Mouse (Mus musculus) lung, embryonic 16.5 days (tissue): ENCODE results near the gene Astl. TPM values are rescaled to one million over a fixed set of nuclear protein-coding genes. Genes with fewer than 3 reads are reported as not detected.
"Not testable (repeated sequence)": the region's sequence is repeated elsewhere in the genome, so short reads cannot be mapped to it uniquely, and the experiment has no call there.

Experiments
- ATAC-seq: fragments of 200-750 bp; cut with Nextera tagmentation; 2 replicates; pipeline ENCODE4 v1.8.0; 2017; ENCODE audit warnings: low read depth, mild to moderate bottlenecking, moderate library complexity
- H3K27ac ChIP-seq: fragments of 300-500 bp; sonication (generic); 2 replicates; pipeline ENCODE4 v1.5.1; 2014; ENCODE audit warnings: mild to moderate bottlenecking, control low read depth, low read length
- H3K27me3 ChIP-seq: fragments of 300-500 bp; sonication (generic); 2 replicates; pipeline ENCODE4 v1.6.1; 2014; ENCODE audit warnings: low read depth, low read length, mixed read lengths; ENCODE audit not compliant: control insufficient read depth, insufficient read depth
- H3K36me3 ChIP-seq: fragments of 300-500 bp; sonication (generic); 2 replicates; pipeline ENCODE4 v1.6.1; 2014; ENCODE audit warnings: low read length; ENCODE audit not compliant: control insufficient read depth, insufficient read depth
- H3K4me1 ChIP-seq: fragments of 300-500 bp; sonication (generic); replicated peaks from 2 replicates; pipeline ENCODE4 v1.6.1; 2014; ENCODE audit warnings: low read length, mixed read lengths; ENCODE audit not compliant: control insufficient read depth, insufficient read depth
- H3K4me2 ChIP-seq: fragments of 300-500 bp; sonication (generic); 2 replicates; pipeline ENCODE4 v1.6.1; 2014; ENCODE audit warnings: low read depth, low read length, control low read depth
- H3K4me3 ChIP-seq: fragments of 300-500 bp; sonication (generic); 2 replicates; pipeline ENCODE4 v1.5.1; 2014; ENCODE audit warnings: mild to moderate bottlenecking, low read length, control low read depth
- H3K9ac ChIP-seq: fragments of 300-500 bp; sonication (generic); 2 replicates; pipeline ENCODE4 v1.6.1; 2014; ENCODE audit warnings: low read length, control low read depth
- H3K9me3 ChIP-seq: fragments of 300-500 bp; sonication (generic); 2 replicates; pipeline ENCODE4 v1.6.1; 2016; ENCODE audit warnings: low read length; ENCODE audit not compliant: control insufficient read depth
- WGBS: fragments of 180-500 bp; shearing (Covaris S2); extraction: QIAGEN DNeasy Blood & Tissue Kit; methylation state at CpG from one replicate; pipeline ENCODE4 v1.1.7; 2014; 5-methylcytosine and 5-hydroxymethylcytosine counted together
- polyA plus RNA-seq: library from polyadenylated mRNA; unstranded; fragments of >200 nt; fragmentation: Nextera tagmentation; extraction: Ambion mirVana; gene quantifications from 2 replicates; pipeline ENCODE4 v1.2.1, GENCODE M21; 2015

The Astl gene
- not detected in 2 replicates for polyA plus RNA-seq

- Histone ChIP-seq H3K27ac (no peak within 1 kb of the TSS), H3K9me3 (no peaks in the 10 kb centered on the region), H3K9ac (no peak within 1 kb of the TSS), H3K4me3 (peak within 1 kb of the TSS; percentile 56), H3K36me3 (no peaks in the 10 kb centered on the region), H3K4me2 (peak within 1 kb of the TSS; percentile 84), H3K4me1 (peaks cover 3% of the 10 kb centered on the region; the same call in 1 of the 2 replicates), H3K27me3 (peaks cover 15% of the 10 kb centered on the region)
- 73% methylated on average over 4 of the region's 4 CpGs for WGBS
- no peak for ATAC-seq
These were observed at the start of gene Astl for GRCm38 (mm10) chr2:127338416-127338815. Gene Astl, plus strand, starts transcription at chr2:127338639.

GRCm38 (mm10) chr2:127292250-127292649 lies 46.2 kb upstream of the Astl start:
- Histone ChIP-seq H3K36me3 (peaks cover 21% of the 10 kb centered on the region), H3K9me3 (no peaks in the 10 kb centered on the region), H3K4me1 (no peaks in the 10 kb centered on the region), H3K4me2 (no peak overlapping the region), H3K27ac (no peak overlapping the region), H3K9ac (no peak overlapping the region), H3K27me3 (no peaks in the 10 kb centered on the region), H3K4me3 (no peak overlapping the region)
- 57% methylated on average over 4 of the region's 4 CpGs for WGBS
- 0 out of 2 replicates have a peak, but pooled peaks have one; percentile 36 for ATAC-seq

- Histone ChIP-seq H3K4me1 (no peaks in the 10 kb centered on the region), H3K27me3 (no peaks in the 10 kb centered on the region), H3K9ac (no peak overlapping the region), H3K4me2 (no peak overlapping the region), H3K36me3 (peaks cover 37% of the 10 kb centered on the region), H3K27ac (no peak overlapping the region), H3K9me3 (no peaks in the 10 kb centered on the region), H3K4me3 (no peak overlapping the region)
- WGBS, result 93% methylated on average over 7 of the region's 7 CpGs
- no peak for ATAC-seq
These were observed 41.2 kb upstream of the Astl start for GRCm38 (mm10) chr2:127297001-127297805.

GRCm38 (mm10) chr2:127298056-127298455 lies 40.4 kb upstream of the Astl start:
- peaks cover 37% of the 10 kb centered on the region for H3K36me3 ChIP-seq
- WGBS, result 89% methylated on average over 1 of the region's 1 CpGs
- no peak for ATAC-seq

GRCm38 (mm10) chr2:127300701-127301100 lies 37.7 kb upstream of the Astl start:
- H3K9ac ChIP-seq, result no peak overlapping the region
- no peak for ATAC-seq
- H3K9me3 ChIP-seq, result no peaks in the 10 kb centered on the region
- peaks cover 33% of the 10 kb centered on the region for H3K36me3 ChIP-seq
- H3K4me1 ChIP-seq, result no peaks in the 10 kb centered on the region
- H3K27ac ChIP-seq, result no peak overlapping the region
- WGBS, result 65% methylated on average over 3 of the region's 3 CpGs
- no peaks in the 10 kb centered on the region for H3K27me3 ChIP-seq
- H3K4me3 ChIP-seq, result no peak overlapping the region
- no peak overlapping the region for H3K4me2 ChIP-seq

More at GRCm38 (mm10) chr2:127298056-127298455, 40.4 kb upstream of the Astl start:
- no peak overlapping the region for H3K27ac ChIP-seq
- no peak overlapping the region for H3K4me2 ChIP-seq
- no peak overlapping the region for H3K9ac ChIP-seq
- no peaks in the 10 kb centered on the region for H3K27me3 ChIP-seq
- no peak overlapping the region for H3K4me3 ChIP-seq
- no peaks in the 10 kb centered on the region for H3K9me3 ChIP-seq
- no peaks in the 10 kb centered on the region for H3K4me1 ChIP-seq

- Histone ChIP-seq H3K36me3 (peaks cover 23% of the 10 kb centered on the region), H3K27me3 (no peaks in the 10 kb centered on the region), H3K4me2 (no peak overlapping the region), H3K9me3 (no peaks in the 10 kb centered on the region), H3K4me3 (no peak overlapping the region), H3K4me1 (no peaks in the 10 kb centered on the region), H3K27ac (no peak overlapping the region), H3K9ac (no peak overlapping the region)
- 81% methylated on average over 3 of the region's 3 CpGs for WGBS
- ATAC-seq, result no peak
These were observed 36.6 kb upstream of the Astl start for GRCm38 (mm10) chr2:127301883-127302282.

- not testable (repeated sequence) for H3K4me2 ChIP-seq, H3K9ac ChIP-seq, H3K4me3 ChIP-seq, H3K27ac ChIP-seq, H3K27me3 ChIP-seq, ATAC-seq, H3K4me1 ChIP-seq, H3K36me3 ChIP-seq, H3K9me3 ChIP-seq
- 85% methylated on average over 4 of the region's 4 CpGs for WGBS
These were observed 34.2 kb upstream of the Astl start for GRCm38 (mm10) chr2:127304192-127304591.

- no peaks in the 10 kb centered on the region for H3K9me3 ChIP-seq
- H3K27ac ChIP-seq, result no peak overlapping the region
- H3K9ac ChIP-seq, result no peak overlapping the region
- H3K4me1 ChIP-seq, result no peaks in the 10 kb centered on the region
- ATAC-seq, result no peak
- no peaks in the 10 kb centered on the region for H3K27me3 ChIP-seq
- H3K4me3 ChIP-seq, result no peak overlapping the region
- 71% methylated on average over 3 of the region's 3 CpGs for WGBS
- H3K4me2 ChIP-seq, result no peak overlapping the region
- peaks cover 6% of the 10 kb centered on the region for H3K36me3 ChIP-seq
These were observed 33.7 kb upstream of the Astl start for GRCm38 (mm10) chr2:127304609-127305210.

GRCm38 (mm10) chr2:127306123-127306522 lies 32.3 kb upstream of the Astl start:
- no peaks in the 10 kb centered on the region for H3K4me1 ChIP-seq
- H3K4me2 ChIP-seq, result no peak overlapping the region
- H3K27me3 ChIP-seq, result no peaks in the 10 kb centered on the region
- no peak overlapping the region for H3K4me3 ChIP-seq
- H3K27ac ChIP-seq, result no peak overlapping the region
- no peaks in the 10 kb centered on the region; the same call in 1 of the 2 replicates for H3K36me3 ChIP-seq
- no peaks in the 10 kb centered on the region for H3K9me3 ChIP-seq
- no peak for ATAC-seq
- H3K9ac ChIP-seq, result no peak overlapping the region
